Mouse (Mus musculus) CH12.LX (cell line): ENCODE results near the gene Bcl2l14.

Source experiments
- BHLHE40 ChIP-seq: IDR thresholded peaks from 2 replicates; pipeline ENCODE4 v1.6.1; 2011; ENCODE audit warnings: mild to moderate bottlenecking, low read depth, low read length, improper control_type of control experiment
- CHD2 ChIP-seq: IDR thresholded peaks from 2 replicates; pipeline ENCODE4 v1.6.1; 2011; ENCODE audit warnings: low read length, improper control_type of control experiment
- CTCF ChIP-seq, 2 experiments: IDR thresholded peaks in 1 of 2; conservative IDR thresholded peaks in 1 of 2; 2 replicates each; pipeline ENCODE4 v1.5.1; 2011 to 2012; ENCODE audit warnings: low read depth in 2 of 2, low read length in 2 of 2, improper control_type of control experiment in 1 of 2, inconsistent platforms in 1 of 2, mild to moderate bottlenecking in 1 of 2, moderate library complexity in 1 of 2
- EP300 ChIP-seq: IDR thresholded peaks from 2 replicates; pipeline ENCODE4 v1.6.1; 2011; ENCODE audit warnings: low read length, improper control_type of control experiment
- ETS1 ChIP-seq: conservative IDR thresholded peaks from 2 replicates; pipeline ENCODE4 v1.6.1; 2012; ENCODE audit warnings: low read depth, mild to moderate bottlenecking, inconsistent platforms, low read length, improper control_type of control experiment, moderate library complexity
- HCFC1 ChIP-seq: IDR thresholded peaks from 2 replicates; pipeline ENCODE4 v1.6.1; 2012; ENCODE audit warnings: low read depth, mild to moderate bottlenecking, inconsistent platforms, low read length, improper control_type of control experiment
- KAT2A ChIP-seq: IDR thresholded peaks from 2 replicates; pipeline ENCODE4 v1.6.1; 2012; ENCODE audit warnings: low read length, improper control_type of control experiment, inconsistent platforms; ENCODE audit not compliant: insufficient replicate concordance
- POLR2A ChIP-seq: IDR thresholded peaks from 2 replicates; pipeline ENCODE4 v1.6.1; 2011; ENCODE audit warnings: low read depth, mild to moderate bottlenecking, improper control_type of control experiment, low read length
- TCF12 ChIP-seq: IDR thresholded peaks from 2 replicates; pipeline ENCODE4 v1.6.1; 2014; ENCODE audit warnings: low read depth, mild to moderate bottlenecking, inconsistent platforms, low read length, improper control_type of control experiment
- UBTF ChIP-seq: IDR thresholded peaks from 2 replicates; pipeline ENCODE4 v1.6.1; 2012; ENCODE audit warnings: low read depth, mild to moderate bottlenecking, inconsistent platforms, low read length, improper control_type of control experiment, moderate library complexity
- USF1 ChIP-seq: IDR thresholded peaks from 2 replicates; pipeline ENCODE4 v1.6.1; 2014; ENCODE audit warnings: low read depth, mild to moderate bottlenecking, inconsistent platforms, low read length, improper control_type of control experiment

GRCm38 (mm10) chr6:134461175-134461574, 65.1 kb downstream of the Bcl2l14 start:
- TF ChIP-seq USF1 (no peak), ETS1 (no peak), CHD2 (no peak), HCFC1 (no peak), BHLHE40 (no peak), TCF12 (no peak), POLR2A (no peak), CTCF (conservative IDR thresholded peaks at IDR 0.05 in 1 of 2, IDR thresholded peaks at IDR 0.05 in 1 of 2; ENCODE audit: low read depth in 2 of 2, low read length in 2 of 2) (no peak), EP300 (no peak), UBTF (no peak), KAT2A (no peak)
